ENCODE assay signal across 40 mouse cellular contexts in the genomic region with DNA sequence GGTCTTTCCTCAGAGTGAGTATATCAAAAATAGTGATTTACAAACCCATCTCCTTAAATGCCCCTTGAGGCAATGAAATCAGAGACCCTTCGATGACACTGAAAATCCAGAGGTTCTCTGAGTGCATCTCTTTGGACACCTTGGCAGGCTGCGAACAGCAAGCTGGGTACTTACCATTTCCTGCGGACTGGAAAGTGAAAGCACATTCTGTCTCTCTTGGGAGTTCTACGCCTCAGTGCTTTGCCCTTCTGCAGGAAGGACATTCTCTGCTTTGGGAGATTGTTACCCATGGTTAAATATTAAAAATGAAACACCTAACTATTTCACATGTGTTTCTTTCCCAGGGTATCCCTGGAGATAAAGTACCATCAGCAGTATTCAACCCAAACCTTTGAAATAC. TPM values are rescaled to one million over a fixed set of nuclear protein-coding genes. Genes with fewer than 3 reads are reported as not detected.
DNase-seq lines count a peak whose midpoint lies in the region; ATAC-seq and TF ChIP-seq lines count a peak whose summit lies in the region.
"Had no signal": no experiment of that assay in that cellular context is flagged by ENCODE, and none has a peak within 500 bp of the region (broad histone marks: within the 10 kb centered on the region; RNA-seq: fewer than 3 reads in every experiment).

No protein-coding gene starts in this region.

- peak; percentile 11 to 15 for DNase-seq in B cell, adult 2 months
- DNase-seq in Patski (ENCODE audit: low read depth, low spot score), result no peak
- peak; percentile 86 for DNase-seq in kidney, adult 9 months
- DNase-seq in kidney, postnatal 25 days, result peak; percentile 61 to 78
- no peak for DNase-seq in adrenal gland, postnatal 14 days
- no peak for DNase-seq in layer of hippocampus, adult 18-20 months (ENCODE audit: low spot score in 2 of 2)
- DNase-seq in thymus, postnatal 25 days, result no peak
- DNase-seq: adrenal gland, adult 8-10 months; cerebellum, adult 11 months; cerebellum, adult 9-10 months; cerebellum, postnatal 36 days; embryo, embryonic 11 days; gastrocnemius, adult 2 months; gastrocnemius, postnatal 36 days; heart, adult 2 months; heart, postnatal 10 days; layer of hippocampus, postnatal 36 days; left cerebral cortex, postnatal 4 days; liver, embryonic 13.5 days; lung, adult 2 months; lung, postnatal 10 days; right cerebral cortex, adult 18-20 months; right cerebral cortex, postnatal 4 days; thymus, postnatal 14 days had no signal

- TF ChIP-seq CTCF in Patski (IDR thresholded peaks at IDR 0.05), result no peak

- peaks cover 9% of the 10 kb centered on the region for H3K27me3 ChIP-seq in Patski
- H3K27me3 ChIP-seq: CH12.LX; embryonic facial prominence, embryonic 12.5 days; forebrain, embryonic 15.5 days; heart, embryonic 13.5 days; liver, embryonic 13.5 days; neural tube, embryonic 12.5 days; stomach, embryonic 15.5 days had no signal

- CTCF ChIA-PET in Patski (lab: Charles Lee), result no interaction called here

- in situ Hi-C loops in Patski (cut with MboI; ENCODE audit: low pct_unique_long_range_greater_than_20kb), result no loop called here

- ATAC-seq in Patski, result peak; percentile 35
- ATAC-seq: forebrain, embryonic 15.5 days had no signal

- POLR2A ChIA-PET in Patski (lab: Charles Lee), result no interaction called here

RNA-seq across cellular contexts. Expression of a gene that starts 58.1 kb away (rescaled TPM):
- not detected for polyA plus RNA-seq in Patski (2021)
- total RNA-seq in adrenal gland, postnatal 14 days (2021), result not detected in 2 replicates
- not detected for total RNA-seq in layer of hippocampus, adult 18-20 months (2021)
- total RNA-seq: adrenal gland, adult 8-10 months; CH12.LX; ES-E14; gastrocnemius, adult 2 months; gastrocnemius, postnatal 36 days; heart, adult 2 months; heart, postnatal 10 days; hematopoietic stem cell, adult 5-6 weeks; layer of hippocampus, postnatal 36 days; left cerebral cortex, postnatal 4 days; midbrain, postnatal 0 days had no signal
- polyA plus RNA-seq: C2C12; embryonic facial prominence, embryonic 12.5 days; forebrain, embryonic 15.5 days; heart, adult 2 months; heart, embryonic 13.5 days; hindbrain, embryonic 14.5 days; kidney, postnatal 0 days; limb, embryonic 14.5 days; liver, embryonic 13.5 days; lung, adult 2 months; macrophage; midbrain, embryonic 10.5 days; midbrain, postnatal 0 days; myocyte; neural tube, embryonic 12.5 days; stomach, embryonic 15.5 days had no signal

Comparison
In these comparisons a context has a peak if more than half of its experiments do, and no peak if none do; other contexts are left out.
1. DNase-seq: peak in B cell, adult 2 months (2 of 2), kidney, adult 9 months (single experiment) and kidney, postnatal 25 days (2 of 2); none in Patski (single experiment), adrenal gland, postnatal 14 days (single experiment), layer of hippocampus, adult 18-20 months (0 of 2) and thymus, postnatal 25 days (single experiment).